Mouse (Mus musculus): ENCODE results near the gene Ttll1. TPM values are rescaled to one million over a fixed set of nuclear protein-coding genes. Genes with fewer than 3 reads are reported as not detected.
"Not testable (repeated sequence)": the region's sequence is repeated elsewhere in the genome, so short reads cannot be mapped to it uniquely, and the experiment has no call there.

Gene Ttll1
- polyA plus RNA-seq, 1 experiment from 2014 or later, result 21.5 TPM

DNA sequence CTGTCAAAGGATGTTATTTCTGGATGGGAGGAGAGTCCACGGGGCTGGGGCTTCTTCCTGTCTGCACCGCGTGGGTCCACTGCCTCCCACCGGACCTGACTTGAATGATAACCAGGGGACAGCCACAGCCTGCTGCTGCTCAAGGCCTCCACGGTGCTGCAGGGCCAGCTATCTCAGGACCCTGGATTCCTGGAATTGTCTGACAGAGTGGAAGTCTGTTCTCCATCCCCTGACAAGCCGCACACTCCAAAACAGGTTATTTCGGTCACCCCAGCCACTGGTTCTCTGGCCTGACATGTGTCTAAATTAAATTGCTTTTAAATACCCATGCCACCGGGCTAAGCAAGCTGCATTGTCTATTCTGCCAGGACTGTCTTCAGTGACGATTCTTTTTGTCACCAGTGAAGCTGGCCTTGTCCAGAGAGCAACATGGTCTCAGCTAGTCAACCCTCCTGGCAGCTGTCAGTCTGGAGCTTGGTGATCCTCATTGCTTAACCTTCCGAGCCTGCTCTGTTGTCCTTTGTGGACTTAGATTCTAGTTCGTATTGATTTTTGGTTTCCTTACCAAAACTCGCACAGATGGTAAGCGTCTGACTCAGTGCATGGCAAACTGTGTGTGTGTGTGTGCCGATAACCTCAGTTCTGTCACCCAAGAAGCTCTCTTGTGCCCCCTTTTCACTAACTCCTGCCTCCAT, 13.1 kb upstream of the Ttll1 start:
- peak; percentile 71 for ATAC-seq (ENCODE audit: extremely low read depth, insufficient number of reproducible peaks, low FRiP score, low TSS enrichment)
- H3K9me3 ChIP-seq, result no peaks in the 10 kb centered on the region
- H3K4me1 ChIP-seq, result peaks cover 76% of the 10 kb centered on the region
- H3K36me3 ChIP-seq, result no peaks in the 10 kb centered on the region
- H3K27me3 ChIP-seq (replicated peaks), result 0 out of 2 replicates have a peak, but pooled peaks cover 8% of the 10 kb centered on the region
- H3K4me2 ChIP-seq, result peak overlapping the region; percentile 81
- 18% methylated on average over 14 of the region's 14 CpGs for WGBS
- H3K9ac ChIP-seq, result peak overlapping the region; percentile 88
- peak overlapping the region; percentile 27 for H3K4me3 ChIP-seq
- peak overlapping the region; percentile 97 for H3K27ac ChIP-seq (replicated peaks)

DNA sequence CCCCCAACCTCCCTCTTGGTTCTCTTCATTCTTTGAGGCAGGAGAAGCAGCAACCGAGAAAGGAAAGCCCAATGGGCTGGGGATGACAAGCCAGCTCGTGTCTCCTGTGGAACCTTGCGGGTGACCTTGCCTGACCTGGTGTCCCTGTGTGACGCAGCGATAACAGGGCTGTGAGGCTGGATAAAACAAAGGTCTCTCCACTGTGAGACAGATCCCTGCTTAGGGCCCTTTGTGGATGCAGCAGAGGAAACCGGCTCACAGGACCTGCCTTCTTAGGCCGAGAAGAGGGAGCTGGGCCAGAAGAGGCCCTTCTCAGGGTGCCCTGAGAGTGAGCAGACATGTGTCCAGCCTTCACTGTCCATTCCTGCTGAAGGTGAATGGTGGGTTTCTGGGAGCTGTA, 12.5 kb upstream of the Ttll1 start:
- ATAC-seq (ENCODE audit: extremely low read depth, insufficient number of reproducible peaks, low FRiP score, low TSS enrichment), result peak; percentile 18
- Histone ChIP-seq H3K4me3 (peak overlapping the region; percentile 27; the same call in 1 of the 2 replicates), H3K4me1 (peaks cover 76% of the 10 kb centered on the region), H3K4me2 (peak overlapping the region; percentile 81), H3K27ac (replicated peaks) (peak overlapping the region; percentile 97), H3K27me3 (replicated peaks) (0 out of 2 replicates have a peak, but pooled peaks cover 8% of the 10 kb centered on the region), H3K9me3 (no peaks in the 10 kb centered on the region), H3K36me3 (no peaks in the 10 kb centered on the region), H3K9ac (peak overlapping the region; percentile 68)
- 5% methylated on average over 7 of the region's 7 CpGs for WGBS

DNA sequence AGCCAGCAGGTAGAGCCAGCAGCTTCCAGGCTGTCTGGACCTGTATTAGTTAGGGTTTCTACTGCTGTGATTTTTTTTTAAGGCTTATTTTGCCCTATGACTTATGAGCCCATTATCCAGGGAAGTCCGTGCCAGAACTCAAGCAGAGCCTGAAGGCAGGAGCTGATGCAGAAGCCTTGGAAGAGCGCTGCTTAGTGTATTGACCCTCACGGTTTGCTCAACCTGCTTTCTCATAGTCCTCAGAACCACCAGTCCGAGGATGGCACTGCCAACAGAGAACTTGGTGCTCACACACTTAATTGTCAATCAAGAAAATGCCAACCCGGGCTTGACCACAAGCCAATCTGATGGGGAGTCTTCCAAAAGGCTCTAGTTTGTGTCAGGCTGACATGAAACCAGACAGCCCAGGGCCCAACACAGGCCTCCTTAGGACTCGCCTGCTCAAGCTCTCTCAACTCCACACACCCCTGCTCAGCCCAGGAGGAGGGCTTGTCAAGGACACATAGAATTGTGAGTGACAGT, 10.2 kb upstream of the Ttll1 start:
- WGBS, result 74% methylated on average over 6 of the region's 6 CpGs
- H3K4me1 ChIP-seq, result peaks cover 62% of the 10 kb centered on the region
- no peaks in the 10 kb centered on the region for H3K27me3 ChIP-seq (replicated peaks)
- no peaks in the 10 kb centered on the region for H3K36me3 ChIP-seq
- H3K27ac ChIP-seq (replicated peaks), result no peak overlapping the region
- H3K4me2 ChIP-seq, result no peak overlapping the region
- no peak overlapping the region for H3K4me3 ChIP-seq
- ATAC-seq (ENCODE audit: extremely low read depth, insufficient number of reproducible peaks, low FRiP score, low TSS enrichment), result no peak
- H3K9ac ChIP-seq, result no peak overlapping the region
- H3K9me3 ChIP-seq, result no peaks in the 10 kb centered on the region

DNA sequence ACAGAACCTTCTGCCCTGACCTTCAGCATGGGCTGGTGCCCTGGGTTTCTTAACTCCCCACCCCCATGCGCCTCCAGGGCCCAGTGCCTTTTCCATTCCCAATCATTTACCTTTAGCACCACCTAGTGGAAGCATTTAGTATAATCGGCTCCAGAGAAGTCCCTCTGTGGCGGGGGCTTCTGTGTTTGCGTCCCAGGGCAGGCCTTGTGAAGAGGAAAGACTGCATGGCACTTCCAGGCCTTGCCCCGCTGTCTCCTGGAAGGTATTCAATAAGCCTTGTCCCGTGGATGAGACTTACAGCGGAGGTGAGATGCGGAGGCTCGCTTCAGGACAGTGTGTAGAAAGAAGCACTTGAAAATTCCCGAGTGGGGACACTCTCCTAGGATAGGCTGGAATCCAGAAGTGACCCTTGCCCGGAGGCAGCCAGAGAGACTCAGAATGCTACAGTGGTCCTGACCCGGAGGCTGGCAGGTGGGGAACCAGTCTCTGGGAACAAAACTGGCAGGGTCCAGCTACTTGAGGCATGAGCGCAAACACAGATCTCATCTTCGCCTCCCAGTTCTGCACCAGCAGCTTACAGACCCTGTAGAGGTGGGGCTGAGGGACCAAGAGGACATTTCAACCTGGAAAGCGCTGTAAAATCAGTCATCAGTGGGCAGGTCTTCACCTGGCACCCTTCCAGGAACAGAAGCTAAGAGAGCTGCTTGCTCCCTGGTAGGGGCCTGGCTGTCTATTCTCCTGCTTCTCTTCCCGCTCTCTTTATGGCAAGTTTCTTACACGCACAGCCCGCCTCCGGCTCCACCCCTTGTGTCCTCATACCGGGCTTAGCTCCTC, 7.7 kb upstream of the Ttll1 start:
- H3K36me3 ChIP-seq, result no peaks in the 10 kb centered on the region
- peak overlapping the region; percentile 54 for H3K4me2 ChIP-seq
- H3K9me3 ChIP-seq, result no peaks in the 10 kb centered on the region
- H3K4me3 ChIP-seq, result 0 out of 2 replicates have a peak overlapping the region, but pooled peaks have one; percentile 15
- peak overlapping the region; percentile 51 for H3K9ac ChIP-seq
- H3K4me1 ChIP-seq, result peaks cover 37% of the 10 kb centered on the region
- H3K27ac ChIP-seq (replicated peaks), result no peak overlapping the region; the same call in 1 of the 2 replicates
- ATAC-seq (ENCODE audit: extremely low read depth, insufficient number of reproducible peaks, low FRiP score, low TSS enrichment), result no peak
- H3K27me3 ChIP-seq (replicated peaks), result no peaks in the 10 kb centered on the region
- WGBS, result 30% methylated on average over 20 of the region's 20 CpGs

DNA sequence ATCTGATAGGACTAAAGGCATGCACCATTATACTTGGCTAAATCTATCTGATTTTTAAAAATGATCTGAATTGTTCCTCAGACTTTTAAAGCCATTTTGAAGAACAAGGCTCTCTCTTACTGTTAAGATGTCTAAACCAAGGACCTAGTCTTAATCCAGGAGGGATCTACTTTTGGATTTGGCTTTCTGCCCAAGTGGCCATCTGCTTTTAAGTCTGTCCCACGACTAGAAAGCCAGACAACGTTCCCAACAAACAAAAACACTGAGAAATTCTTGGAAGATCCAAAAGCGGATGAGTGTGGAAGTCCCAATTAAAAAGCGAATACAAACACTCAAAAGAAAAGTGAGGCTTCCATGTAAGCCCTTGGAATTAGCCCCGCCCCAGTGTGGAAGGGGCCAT, 4.3 kb upstream of the Ttll1 start:
- WGBS, result 57% methylated on average over 5 of the region's 5 CpGs
- H3K4me3 ChIP-seq, result no peak overlapping the region
- no peaks in the 10 kb centered on the region for H3K36me3 ChIP-seq
- H3K27me3 ChIP-seq (replicated peaks), result no peaks in the 10 kb centered on the region
- H3K9ac ChIP-seq, result no peak overlapping the region
- H3K4me1 ChIP-seq, result peaks cover 19% of the 10 kb centered on the region
- no peak overlapping the region for H3K4me2 ChIP-seq
- no peaks in the 10 kb centered on the region for H3K9me3 ChIP-seq
- ATAC-seq (ENCODE audit: extremely low read depth, insufficient number of reproducible peaks, low FRiP score, low TSS enrichment), result no peak
- no peak overlapping the region for H3K27ac ChIP-seq (replicated peaks)

DNA sequence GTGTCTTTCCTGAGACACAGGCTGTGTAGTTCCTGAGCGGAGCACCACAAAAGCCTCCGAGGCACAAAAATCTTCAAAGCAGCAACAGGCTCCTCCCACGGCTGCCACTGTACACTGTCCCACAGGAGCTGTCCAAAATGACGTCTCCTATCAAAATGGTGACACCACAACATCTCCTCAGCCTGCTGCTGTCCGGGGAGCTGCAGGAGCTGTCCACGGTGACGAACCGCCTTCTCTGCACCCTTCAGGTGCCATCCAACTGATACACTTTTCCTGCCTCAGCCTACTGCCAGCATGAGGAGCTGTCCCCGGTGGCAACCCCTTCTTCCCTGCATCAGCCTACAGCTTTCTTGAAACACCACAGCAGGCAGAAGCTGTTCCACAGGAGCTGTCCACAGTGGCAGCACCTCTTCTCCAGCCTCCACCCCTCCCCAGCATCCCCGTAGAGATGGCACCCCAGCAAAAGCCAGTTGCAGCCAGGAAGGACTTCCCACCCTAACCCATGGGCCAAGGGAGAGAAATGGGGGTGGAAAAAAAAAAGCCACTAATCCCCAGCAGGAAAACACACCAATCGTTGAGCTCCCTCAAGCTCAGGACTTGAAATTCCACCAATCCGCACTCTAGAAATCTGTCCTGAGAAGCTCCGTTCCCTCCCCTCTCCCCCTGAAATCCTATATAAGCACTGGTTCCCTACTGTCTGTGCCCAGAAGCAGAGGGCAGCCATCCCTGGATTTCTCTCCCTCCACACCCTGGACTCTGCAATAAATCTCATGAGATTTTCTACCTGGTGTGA, 2.0 kb upstream of the Ttll1 start:
- Histone ChIP-seq H3K27ac (replicated peaks) (no peak overlapping the region), H3K4me2 (no peak overlapping the region), H3K4me1 (peaks cover 10% of the 10 kb centered on the region), H3K36me3 (no peaks in the 10 kb centered on the region), H3K4me3 (no peak overlapping the region), H3K9ac (no peak overlapping the region), H3K27me3 (replicated peaks) (no peaks in the 10 kb centered on the region), H3K9me3 (no peaks in the 10 kb centered on the region)
- ATAC-seq (ENCODE audit: extremely low read depth, insufficient number of reproducible peaks, low FRiP score, low TSS enrichment), result no peak
- 56% methylated on average over 13 of the region's 13 CpGs for WGBS

DNA sequence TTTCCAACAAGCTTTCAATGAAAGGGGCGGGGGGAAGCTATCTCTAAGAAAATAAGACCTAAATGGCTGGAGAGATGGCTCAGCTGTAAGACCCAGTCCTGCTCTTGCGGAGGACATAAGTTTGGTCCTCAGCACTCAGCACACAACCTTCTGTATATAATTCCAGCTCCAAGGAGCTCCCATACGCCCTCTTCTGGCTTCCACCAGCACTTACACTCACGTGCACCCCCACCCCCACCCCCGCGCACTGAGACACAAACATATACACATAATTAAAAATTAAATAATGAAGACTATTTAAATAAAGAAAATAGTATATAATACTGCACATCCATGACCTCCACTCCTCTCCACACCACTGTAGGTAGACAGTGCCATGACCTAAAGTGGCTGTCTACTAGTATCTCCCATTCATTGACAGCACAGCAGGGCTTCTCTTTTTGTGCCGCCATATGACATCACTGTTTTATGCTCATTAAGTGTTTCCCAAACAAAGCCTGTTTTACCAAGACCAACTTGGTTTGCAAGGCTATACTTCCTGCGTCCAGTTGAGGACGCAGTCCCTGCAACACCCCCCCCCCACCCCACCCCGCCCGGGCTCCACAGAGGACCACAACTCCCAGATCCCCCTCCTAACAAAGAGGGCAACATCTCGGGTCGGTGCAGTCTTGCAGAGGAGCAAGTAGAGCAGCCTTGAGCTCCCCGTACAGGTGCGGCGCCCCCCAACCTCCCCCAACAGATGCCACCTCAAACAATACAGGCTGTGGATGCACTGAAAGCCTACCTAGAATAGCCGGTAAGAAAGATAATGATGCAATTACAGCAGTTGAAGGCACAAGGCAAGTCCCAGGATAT, 516 bp downstream of the Ttll1 start:
- Histone ChIP-seq H3K4me1 (peaks cover 9% of the 10 kb centered on the region; the same call in 1 of the 2 replicates), H3K27me3 (replicated peaks) (no peaks in the 10 kb centered on the region), H3K9me3 (no peaks in the 10 kb centered on the region), H3K36me3 (peaks cover 7% of the 10 kb centered on the region), H3K4me2 (peak overlapping the region; percentile 90), H3K4me3 (peak overlapping the region; percentile 67), H3K27ac (replicated peaks) (peak overlapping the region; percentile 65), H3K9ac (peak overlapping the region; percentile 85)
- WGBS, result 25% methylated on average over 17 of the region's 17 CpGs
- ATAC-seq (ENCODE audit: extremely low read depth, insufficient number of reproducible peaks, low FRiP score, low TSS enrichment), result no peak

DNA sequence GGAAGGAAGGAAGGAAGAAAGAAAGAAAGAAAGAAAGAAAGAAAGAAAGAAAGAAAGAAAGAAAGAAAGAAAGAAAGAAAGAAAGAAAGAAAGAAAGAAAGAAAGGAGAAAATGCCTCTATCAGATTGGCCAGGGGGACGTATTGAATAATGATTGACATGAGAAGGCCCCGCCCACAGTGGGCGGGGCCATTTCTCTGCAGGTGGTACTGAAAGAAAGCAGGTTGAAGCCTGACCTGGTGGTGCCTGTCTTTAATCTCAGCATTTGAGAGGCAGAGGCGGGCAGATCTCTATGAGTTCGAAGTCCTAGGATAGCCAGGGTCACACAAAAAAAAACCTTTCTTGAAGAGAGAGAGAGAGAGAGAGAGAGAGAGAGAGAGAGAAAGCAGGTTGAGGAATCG, 9.2 kb downstream of the Ttll1 start:
- ATAC-seq (ENCODE audit: extremely low read depth, insufficient number of reproducible peaks, low FRiP score, low TSS enrichment); H3K4me1 ChIP-seq; H3K27me3 ChIP-seq (replicated peaks); H3K4me3 ChIP-seq; H3K9me3 ChIP-seq; H3K27ac ChIP-seq (replicated peaks); H3K9ac ChIP-seq; H3K4me2 ChIP-seq: not testable (repeated sequence)
- H3K36me3 ChIP-seq, result peaks cover 76% of the 10 kb centered on the region
- WGBS, result 67% methylated on average over 6 of the region's 6 CpGs

DNA sequence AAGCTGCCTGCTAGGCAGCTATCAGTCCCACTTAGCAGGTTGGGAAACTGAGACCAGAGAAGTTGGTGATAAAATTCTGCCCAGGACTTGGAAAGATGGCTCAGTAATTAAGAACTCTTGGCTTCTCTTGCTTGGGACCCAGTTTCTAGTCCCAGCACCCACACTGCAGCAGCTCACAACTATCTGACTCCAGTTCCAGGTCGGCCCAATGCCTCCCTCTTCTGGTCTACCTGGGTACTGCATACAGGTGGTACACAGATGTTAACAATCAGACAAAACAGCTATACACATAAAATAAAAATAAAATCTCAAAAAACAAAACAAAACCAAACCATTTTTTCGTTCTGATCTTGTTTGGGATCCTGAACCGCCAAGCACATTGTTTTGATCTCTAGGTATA, 10.3 kb downstream of the Ttll1 start:
- H3K4me1 ChIP-seq, result no peaks in the 10 kb centered on the region
- H3K9ac ChIP-seq, result no peak overlapping the region
- WGBS, result 51% methylated on average over 3 of the region's 3 CpGs
- H3K27ac ChIP-seq (replicated peaks), result no peak overlapping the region
- no peak overlapping the region for H3K4me3 ChIP-seq
- H3K36me3 ChIP-seq, result peaks cover 83% of the 10 kb centered on the region
- H3K27me3 ChIP-seq (replicated peaks), result no peaks in the 10 kb centered on the region
- ATAC-seq (ENCODE audit: extremely low read depth, insufficient number of reproducible peaks, low FRiP score, low TSS enrichment), result no peak
- H3K4me2 ChIP-seq, result no peak overlapping the region
- no peaks in the 10 kb centered on the region for H3K9me3 ChIP-seq

DNA sequence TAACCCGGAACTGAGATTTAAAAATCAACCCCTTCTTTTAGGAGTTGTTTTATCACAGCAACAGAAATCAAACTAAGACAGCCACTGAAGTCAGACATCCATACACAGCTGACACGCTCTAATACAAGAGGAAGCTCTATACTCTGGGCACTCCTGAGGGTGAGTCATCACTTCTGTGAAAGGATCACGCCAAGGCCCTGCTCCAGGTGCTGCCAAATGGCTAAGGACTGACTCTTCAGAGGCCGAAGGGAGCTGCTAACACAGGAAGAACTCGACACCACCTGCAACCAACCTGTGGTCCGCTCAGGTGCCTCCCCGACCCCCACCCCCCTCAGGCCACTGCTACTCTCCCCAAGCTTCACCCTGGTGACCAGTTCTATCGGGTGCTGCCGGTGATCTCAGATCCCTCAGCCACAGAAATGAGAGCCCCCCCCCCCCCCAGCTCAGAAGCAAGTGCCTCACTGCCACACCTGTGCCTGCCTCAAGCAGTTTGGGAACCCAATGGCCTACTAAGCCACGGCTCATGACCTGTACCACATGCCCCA, 11.4 kb downstream of the Ttll1 start:
- WGBS, result 90% methylated on average over 10 of the region's 10 CpGs
- peaks cover 82% of the 10 kb centered on the region for H3K36me3 ChIP-seq
- H3K9ac ChIP-seq, result no peak overlapping the region
- peaks cover 6% of the 10 kb centered on the region for H3K4me1 ChIP-seq
- no peaks in the 10 kb centered on the region for H3K9me3 ChIP-seq
- no peak for ATAC-seq (ENCODE audit: extremely low read depth, insufficient number of reproducible peaks, low FRiP score, low TSS enrichment)
- H3K4me2 ChIP-seq, result no peak overlapping the region
- H3K27ac ChIP-seq (replicated peaks), result no peak overlapping the region
- H3K4me3 ChIP-seq, result no peak overlapping the region
- no peaks in the 10 kb centered on the region for H3K27me3 ChIP-seq (replicated peaks)

All from heart, embryonic 13.5 days (tissue).